Mouse (Mus musculus): ENCODE data around the gene Grid1.

The Grid1 gene

GRCm38 (mm10) chr14:34838999-34839398, 19.1 kb downstream of the Grid1 start:
- DNase-seq, result no peak

- DNase-seq, result no peak
These were observed 20.0 kb downstream of the Grid1 start for GRCm38 (mm10) chr14:34839898-34840297.

- DNase-seq, result no peak
These were observed 23.7 kb downstream of the Grid1 start for GRCm38 (mm10) chr14:34843579-34843978.

- DNase-seq, result no peak
These were observed 24.3 kb downstream of the Grid1 start for GRCm38 (mm10) chr14:34844166-34844565.

GRCm38 (mm10) chr14:34846799-34847198, 26.9 kb downstream of the Grid1 start:
- no peak for DNase-seq

GRCm38 (mm10) chr14:34847625-34848024, 27.7 kb downstream of the Grid1 start:
- DNase-seq, result no peak

GRCm38 (mm10) chr14:34860891-34861780, 41.2 kb downstream of the Grid1 start:
- DNase-seq, result no peak

GRCm38 (mm10) chr14:34867266-34867665, 47.4 kb downstream of the Grid1 start:
- DNase-seq, result no peak

GRCm38 (mm10) chr14:34868513-34869260, 48.8 kb downstream of the Grid1 start:
- DNase-seq, result no peak

GRCm38 (mm10) chr14:34879996-34880395, 60.1 kb downstream of the Grid1 start:
- no peak for DNase-seq

GRCm38 (mm10) chr14:34880431-34881421, 60.8 kb downstream of the Grid1 start:
- DNase-seq, result no peak

- DNase-seq, result no peak
These were observed 64.3 kb downstream of the Grid1 start for GRCm38 (mm10) chr14:34884194-34884593.

- no peak for DNase-seq
These were observed 64.7 kb downstream of the Grid1 start for GRCm38 (mm10) chr14:34884611-34885010.

- DNase-seq, result no peak
These were observed 72.0 kb downstream of the Grid1 start for GRCm38 (mm10) chr14:34891769-34892532.

GRCm38 (mm10) chr14:34896253-34896982, 76.5 kb downstream of the Grid1 start:
- DNase-seq, result no peak

- no peak for DNase-seq
These were observed 83.9 kb downstream of the Grid1 start for GRCm38 (mm10) chr14:34903854-34904253.

GRCm38 (mm10) chr14:34905697-34906096, 85.8 kb downstream of the Grid1 start:
- no peak for DNase-seq

- DNase-seq, result no peak
These were observed 88.5 kb downstream of the Grid1 start for GRCm38 (mm10) chr14:34908366-34908765.

GRCm38 (mm10) chr14:34908804-34909203, 88.9 kb downstream of the Grid1 start:
- no peak for DNase-seq

GRCm38 (mm10) chr14:34916315-34916714, 96.4 kb downstream of the Grid1 start:
- no peak for DNase-seq

- DNase-seq, result no peak
These were observed 97.2 kb downstream of the Grid1 start for GRCm38 (mm10) chr14:34917111-34917510.
